Mouse (Mus musculus) ES-E14 (cell line): Measurements from ENCODE around the gene Afap1. TPM values are rescaled to one million over a fixed set of nuclear protein-coding genes. Genes with fewer than 3 reads are reported as not detected.

Source experiments
- DNase-seq: peaks from one replicate; pipeline ENCODE4 v3.0.0-alpha.2; 2013; ENCODE audit warnings: low read depth, low spot score
- H3K27ac ChIP-seq: 2 replicates; pipeline ENCODE4 v1.5.1; 2012; ENCODE audit warnings: low read depth, mild to moderate bottlenecking, low read length, moderate library complexity, mixed read lengths; ENCODE audit not compliant: poor library complexity, insufficient read depth, severe bottlenecking
- H3K36me3 ChIP-seq: 2 replicates; pipeline ENCODE4 v1.6.1; 2012; ENCODE audit warnings: mild to moderate bottlenecking, low read length, moderate library complexity, mixed read lengths; ENCODE audit not compliant: control insufficient read depth, poor library complexity, insufficient read depth, severe bottlenecking
- H3K4me1 ChIP-seq, 2 experiments: fragments of 150-350 bp in 1 of 2; sonication (generic) in 1 of 2; 2 replicates each; pipeline ENCODE4 v1.6.1; 2012; ENCODE audit warnings: low read length in 2 of 2, mild to moderate bottlenecking in 1 of 2, mixed read lengths in 1 of 2; ENCODE audit not compliant: control insufficient read depth in 2 of 2, insufficient read depth in 2 of 2, poor library complexity in 1 of 2
- H3K4me3 ChIP-seq, 2 experiments: fragments of 150-350 bp in 1 of 2; sonication (generic) in 1 of 2; 2 replicates each; pipeline ENCODE4 v1.5.1; 2012; ENCODE audit warnings: low read length in 2 of 2, low read depth in 1 of 2, mild to moderate bottlenecking in 1 of 2, mixed read lengths in 1 of 2; ENCODE audit not compliant: insufficient read depth in 1 of 2, poor library complexity in 1 of 2, severe bottlenecking in 1 of 2
- H3K9ac ChIP-seq: 2 replicates; pipeline ENCODE4 v1.6.1; 2012; ENCODE audit warnings: low read depth, mild to moderate bottlenecking, low read length, mixed read lengths; ENCODE audit not compliant: poor library complexity, insufficient read depth, severe bottlenecking
- H3K9me3 ChIP-seq: fragments of 150-350 bp; sonication (generic); 2 replicates; pipeline ENCODE4 v1.6.1; 2012; ENCODE audit warnings: low read depth, mild to moderate bottlenecking, low read length; ENCODE audit not compliant: control insufficient read depth, insufficient read depth
- CHD2 ChIP-seq: IDR thresholded peaks from 2 replicates; pipeline ENCODE4 v1.6.1; 2014; ENCODE audit warnings: mild to moderate bottlenecking, low read depth, low read length, inconsistent platforms
- HCFC1 ChIP-seq: IDR thresholded peaks from 2 replicates; pipeline ENCODE4 v1.6.1; 2012; ENCODE audit warnings: low read length, inconsistent platforms, borderline replicate concordance; ENCODE audit not compliant: insufficient read depth
- MAFK ChIP-seq: IDR thresholded peaks from 2 replicates; pipeline ENCODE4 v1.6.1; 2014; ENCODE audit warnings: mild to moderate bottlenecking, low read depth, low read length, inconsistent platforms; ENCODE audit not compliant: insufficient read depth
- ZC3H11A ChIP-seq: IDR thresholded peaks from 2 replicates; pipeline ENCODE4 v1.6.1; 2012; ENCODE audit warnings: low read depth, mild to moderate bottlenecking, inconsistent platforms, low read length, borderline replicate concordance
- ZNF384 ChIP-seq: IDR thresholded peaks from 2 replicates; pipeline ENCODE4 v1.6.1; 2012; ENCODE audit warnings: low read depth, low read length, inconsistent platforms
- in situ Hi-C, 2 experiments: fragments of 600-800 bp; cut with MboI; formaldehyde crosslinking; loops; one replicate each; pipeline ENCODE4 v1.15.1; 2025; ENCODE audit warnings: low sequenced_read_pairs in 2 of 2, inconsistent platforms in 1 of 2; ENCODE audit not compliant: unreplicated experiment in 2 of 2
- total RNA-seq: library from RNA; depleted of rRNA; stranded (reverse); fragments of 300-350 nt; gene quantifications from 2 replicates; pipeline ENCODE4 v1.2.3, GENCODE M21; 2012

The Afap1 gene
- total RNA-seq, 1 experiment, result 13.7 TPM

DNA sequence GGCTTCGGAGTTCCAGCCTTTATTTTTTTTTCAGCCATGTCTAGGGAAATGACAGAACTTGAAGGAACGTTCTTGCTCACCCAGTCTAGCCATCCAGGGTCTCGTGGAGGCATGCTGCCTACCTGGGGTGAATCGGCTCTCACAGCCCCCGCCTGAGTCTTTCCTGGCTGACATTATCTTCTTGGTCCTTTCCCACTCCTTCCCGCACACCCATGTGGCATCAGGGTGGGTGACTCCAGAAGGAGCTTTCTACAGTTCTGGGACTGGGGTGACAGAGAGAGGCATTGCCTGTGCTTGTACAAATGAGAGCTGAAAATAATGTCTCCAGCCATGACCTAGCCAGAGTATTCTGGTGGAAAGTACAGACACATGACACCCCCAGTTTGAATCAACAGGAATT lies 28.0 kb downstream of the Afap1 start:
- no peaks in the 10 kb centered on the region for H3K9me3 ChIP-seq
- no peak overlapping the region for H3K4me3 ChIP-seq
- DNase-seq, result no peak
- TF ChIP-seq CHD2, result no peak
- no peak for TF ChIP-seq HCFC1
- no peak for TF ChIP-seq MAFK
- no peak for TF ChIP-seq ZNF384
- no peak for TF ChIP-seq ZC3H11A
- peaks cover 3 to 5% of the 10 kb centered on the region in 2 experiments; a peak in 1 of 4 replicates for H3K4me1 ChIP-seq
- H3K27ac ChIP-seq, result no peak overlapping the region
- in situ Hi-C loops, result no loop called here
- H3K36me3 ChIP-seq, result no peaks in the 10 kb centered on the region
- H3K9ac ChIP-seq, result no peak overlapping the region

DNA sequence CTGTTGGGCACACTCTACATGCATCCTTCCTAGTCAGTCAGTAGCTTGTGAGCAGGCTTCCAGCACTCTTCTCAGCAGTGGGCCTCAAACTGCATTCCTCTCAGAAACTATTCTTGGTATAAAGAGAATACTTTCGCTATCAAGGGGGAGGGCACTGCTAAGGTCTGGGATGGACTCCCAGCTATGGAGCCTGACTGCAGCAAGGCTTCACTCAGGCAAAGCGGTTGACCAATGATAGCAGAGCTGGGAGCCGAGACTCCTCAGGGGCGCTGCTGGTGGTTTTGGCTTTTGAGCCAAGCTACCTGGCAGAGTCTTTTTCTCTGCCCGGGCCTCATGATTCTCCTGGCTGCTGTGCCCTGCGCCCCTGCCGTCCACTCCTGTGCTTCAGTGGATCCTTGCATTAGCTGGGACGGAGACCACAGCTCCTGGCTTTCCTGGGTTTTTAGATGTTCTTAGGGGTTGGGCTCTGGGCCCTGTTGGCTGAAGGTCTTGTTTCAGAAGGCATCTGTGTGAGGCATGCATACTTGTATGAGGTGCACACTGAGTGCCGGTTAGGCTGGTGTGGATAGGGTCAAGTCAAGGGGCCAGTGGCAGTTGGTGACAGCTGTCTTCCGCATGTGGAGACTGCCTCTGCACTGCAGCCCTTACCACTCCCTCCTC lies 28.6 kb downstream of the Afap1 start:
- no peaks in the 10 kb centered on the region for H3K36me3 ChIP-seq
- in situ Hi-C loops, result no loop called here
- TF ChIP-seq MAFK (no peak), CHD2 (no peak), ZC3H11A (no peak), HCFC1 (no peak), ZNF384 (no peak)
- H3K9me3 ChIP-seq, result no peaks in the 10 kb centered on the region
- H3K4me3 ChIP-seq, result no peak overlapping the region
- peaks cover 3 to 5% of the 10 kb centered on the region in 2 experiments; a peak in 1 of 4 replicates for H3K4me1 ChIP-seq
- no peak overlapping the region for H3K27ac ChIP-seq
- DNase-seq, result no peak
- no peak overlapping the region for H3K9ac ChIP-seq

DNA sequence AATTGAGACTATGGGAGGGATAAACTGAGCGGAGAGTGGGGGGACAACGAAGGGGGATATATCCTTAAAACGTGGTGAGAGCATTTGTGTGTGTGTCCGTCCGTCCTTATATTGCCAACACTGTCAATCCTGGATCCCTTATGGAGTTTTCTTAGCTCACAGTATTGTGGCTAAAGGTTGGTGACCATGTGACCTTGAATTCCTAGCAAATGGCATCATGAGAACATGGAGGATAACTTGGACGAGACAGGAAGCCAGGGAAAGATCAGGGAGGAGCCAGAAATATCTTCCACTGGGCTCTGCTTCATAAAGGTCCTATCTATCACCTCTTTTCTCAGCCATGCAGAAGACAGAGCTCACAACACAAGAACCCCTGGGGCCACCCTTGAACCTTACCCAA lies 30.3 kb downstream of the Afap1 start:
- Histone ChIP-seq H3K36me3 (no peaks in the 10 kb centered on the region), H3K9me3 (no peaks in the 10 kb centered on the region), H3K27ac (no peak overlapping the region), H3K4me1 (peaks cover under 1 to 3% of the 10 kb centered on the region in 2 experiments; a peak in 1 of 4 replicates), H3K4me3 (no peak overlapping the region), H3K9ac (no peak overlapping the region)
- no peak for DNase-seq
- TF ChIP-seq MAFK, result no peak
- no peak for TF ChIP-seq CHD2
- TF ChIP-seq ZC3H11A, result no peak
- no peak for TF ChIP-seq HCFC1
- no peak for TF ChIP-seq ZNF384
- in situ Hi-C loops, result no loop called here

DNA sequence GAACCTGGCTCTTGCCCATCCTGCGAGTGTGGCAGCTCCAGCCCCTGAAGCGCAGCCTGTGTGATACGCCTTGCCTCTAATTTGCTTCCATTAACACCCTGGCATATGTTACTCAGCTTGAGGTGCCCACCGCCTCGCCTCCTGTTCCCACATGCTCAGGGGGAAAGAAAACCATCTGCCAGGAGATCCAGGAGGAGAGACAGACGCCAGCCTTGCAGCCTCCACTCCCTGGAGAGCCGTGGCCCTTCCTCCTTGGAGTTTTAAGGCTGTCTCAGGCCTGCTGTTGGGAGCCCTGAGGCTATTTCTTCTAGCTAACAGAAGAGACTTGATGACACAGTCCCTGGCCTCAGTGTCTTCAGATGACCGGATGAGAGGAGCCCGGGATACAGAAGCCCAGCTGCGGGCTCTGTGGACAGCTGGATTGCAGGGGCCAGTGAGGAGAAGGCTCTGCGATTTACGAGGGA lies 32.1 kb downstream of the Afap1 start:
- DNase-seq, result no peak

More for the DNA sequence above, 32.1 kb downstream of the Afap1 start:
- Histone ChIP-seq H3K9me3 (no peaks in the 10 kb centered on the region), H3K9ac (no peak overlapping the region), H3K36me3 (no peaks in the 10 kb centered on the region), H3K4me1 (peaks cover 0 to 3% of the 10 kb centered on the region in 2 experiments; a peak in 1 of 4 replicates), H3K4me3 (no peak overlapping the region), H3K27ac (no peak overlapping the region)
- in situ Hi-C loops, result no loop called here
- TF ChIP-seq ZNF384, result no peak
- no peak for TF ChIP-seq HCFC1
- TF ChIP-seq CHD2, result no peak
- TF ChIP-seq ZC3H11A, result no peak
- TF ChIP-seq MAFK, result no peak
